Mouse (Mus musculus) bone marrow, adult 2 months (tissue): ENCODE data around the gene Aim2.

Experiments used
- CTCF ChIP-seq: fragments of 200-500 bp; IDR thresholded peaks from 2 replicates; pipeline ENCODE4 v1.5.1; 2011; ENCODE audit warnings: low read length, control low read depth; ENCODE audit not compliant: control insufficient read depth, insufficient read depth
- POLR2A ChIP-seq: fragments of 200-500 bp; IDR thresholded peaks from 2 replicates; pipeline ENCODE4 v1.6.1; 2011; ENCODE audit warnings: low read depth, mild to moderate bottlenecking, control low read depth, low read length, borderline replicate concordance; ENCODE audit not compliant: control insufficient read depth

DNA sequence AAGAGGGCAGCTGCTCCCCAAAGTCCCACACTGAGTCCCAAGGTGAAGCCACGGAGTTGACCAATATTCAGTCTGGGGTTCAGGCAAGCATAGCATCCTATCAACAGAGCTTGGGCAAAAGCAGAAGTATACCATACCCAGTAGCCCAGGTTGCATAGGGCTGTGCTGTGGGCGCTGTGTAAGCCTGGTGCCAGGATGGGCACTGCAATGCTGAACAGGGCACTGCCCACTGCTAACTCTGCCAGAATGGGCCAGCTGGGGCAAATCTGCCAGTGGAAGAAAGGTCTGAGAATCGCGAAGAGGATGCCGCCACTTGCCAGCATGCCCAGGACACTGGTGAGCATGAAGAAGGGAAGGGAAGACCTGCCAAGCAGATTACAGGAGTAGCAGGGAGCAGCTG is 18.3 kb upstream of the Aim2 start:
- TF ChIP-seq CTCF (no peak), POLR2A (no peak)
